Mouse (Mus musculus): ENCODE measurements around the gene Zfhx3.

DNA sequence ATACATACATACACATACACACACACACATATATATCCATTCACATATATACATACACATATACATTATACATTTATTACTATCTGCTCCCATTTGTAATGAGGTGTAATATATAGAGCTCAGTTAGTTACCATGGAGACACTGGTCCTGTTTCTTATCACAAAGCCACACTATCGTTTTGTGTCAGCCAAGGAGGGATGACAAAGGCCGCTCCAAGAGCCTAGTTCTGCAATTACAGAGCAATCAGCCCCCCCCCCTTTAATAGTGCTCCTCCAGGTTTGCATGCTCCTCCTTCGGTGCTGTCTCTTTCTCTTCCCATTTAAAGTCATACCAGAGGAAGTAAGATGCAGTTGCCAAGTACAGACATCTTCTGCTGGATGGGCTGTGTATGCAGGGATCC is 1054.9 kb downstream of the Zfhx3 start:
- TF ChIP-seq EP300 (IDR thresholded peaks at IDR 0.05; ENCODE audit: low read depth): no peak
- TF ChIP-seq CTCF (IDR thresholded peaks at IDR 0.05; ENCODE audit: low read depth): no peak

Measured in liver, embryonic 14.5 days (tissue).